Mouse (Mus musculus) kidney, postnatal 0 days (tissue): ENCODE data around the gene Camk1g. TPM values are rescaled to one million over a fixed set of nuclear protein-coding genes. Genes with fewer than 3 reads are reported as not detected.

Experiments used
- ATAC-seq: fragments of 200-750 bp; cut with Nextera tagmentation; replicated peaks from 2 replicates; pipeline ENCODE4 v1.8.0; 2017; ENCODE audit warnings: low read depth, moderate number of reproducible peaks, moderate TSS enrichment, moderate library complexity; ENCODE audit not compliant: low FRiP score
- DNase-seq: peaks from one replicate; pipeline ENCODE4 v3.0.0-alpha.2; 2016; ENCODE audit warnings: low spot score
- H3K27ac ChIP-seq: fragments of 300-500 bp; sonication (generic); 2 replicates; pipeline ENCODE4 v1.5.1; 2014; ENCODE audit warnings: mild to moderate bottlenecking
- H3K27me3 ChIP-seq: fragments of 300-500 bp; sonication (generic); 2 replicates; pipeline ENCODE4 v1.6.1; 2014; ENCODE audit warnings: low read length, mixed read lengths; ENCODE audit not compliant: insufficient read depth
- H3K36me3 ChIP-seq: fragments of 300-500 bp; sonication (generic); 2 replicates; pipeline ENCODE4 v1.6.1; 2014; ENCODE audit warnings: low read length, mixed read lengths; ENCODE audit not compliant: insufficient read depth
- H3K4me1 ChIP-seq: fragments of 300-500 bp; sonication (generic); replicated peaks from 2 replicates; pipeline ENCODE4 v1.6.1; 2014; ENCODE audit warnings: antibody characterized with exemption, low read length, mixed read lengths; ENCODE audit not compliant: insufficient read depth
- H3K4me2 ChIP-seq: fragments of 300-500 bp; sonication (generic); 2 replicates; pipeline ENCODE4 v1.6.1; 2014; ENCODE audit warnings: mild to moderate bottlenecking, low read length, moderate library complexity, mixed read lengths
- H3K4me3 ChIP-seq: fragments of 300-500 bp; sonication (generic); replicated peaks from 2 replicates; pipeline ENCODE4 v1.5.1; 2014; ENCODE audit warnings: low read depth, low read length
- H3K9ac ChIP-seq: fragments of 300-500 bp; sonication (generic); 2 replicates; pipeline ENCODE4 v1.6.1; 2014; ENCODE audit warnings: low read depth, low read length
- H3K9me3 ChIP-seq: fragments of 300-500 bp; sonication (generic); replicated peaks from 2 replicates; pipeline ENCODE4 v1.6.1; 2016; ENCODE audit warnings: low read length, inconsistent platforms, mixed read lengths
- CTCF ChIP-seq: IDR thresholded peaks from 2 replicates; pipeline ENCODE4 v1.5.1; 2016; ENCODE audit warnings: antibody characterized with exemption, low read depth, mild to moderate bottlenecking, moderate library complexity
- WGBS: fragments of 180-500 bp; shearing (Covaris S2); extraction: QIAGEN DNeasy Blood & Tissue Kit; methylation state at CpG from one replicate; pipeline ENCODE4 v1.1.7; 2014; 5-methylcytosine and 5-hydroxymethylcytosine counted together
- polyA plus RNA-seq: library from polyadenylated mRNA; unstranded; fragments of >200 nt; fragmentation: Nextera tagmentation; extraction: Ambion mirVana; gene quantifications from 2 replicates; pipeline ENCODE4 v1.2.1, GENCODE M21; 2015

Gene Camk1g
- polyA plus RNA-seq, 1 experiment from 2014 or later: 6.8 TPM

DNA sequence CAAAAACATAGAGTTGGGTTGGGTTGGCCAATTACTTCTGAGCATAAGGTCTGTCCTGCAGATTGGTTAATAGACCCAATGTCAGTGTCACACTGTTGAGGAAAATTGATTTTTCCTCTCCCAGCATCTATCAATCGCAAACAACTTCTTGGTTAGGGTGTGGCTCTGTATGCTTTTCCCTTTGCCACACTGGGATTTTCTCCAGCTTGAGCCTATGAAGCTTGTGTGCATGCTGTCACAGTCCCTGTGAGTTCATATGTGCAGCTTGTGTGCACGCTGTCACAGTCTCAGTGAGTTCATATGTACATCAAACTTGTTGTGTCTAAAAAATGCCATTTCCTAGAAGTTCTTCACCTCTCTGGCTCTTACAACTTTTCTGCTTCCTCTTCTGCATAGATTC is 63.3 kb downstream of the Camk1g start:
- Histone ChIP-seq H3K4me1 (no peaks in the 10 kb centered on the region), H3K36me3 (no peaks in the 10 kb centered on the region), H3K9me3 (no peaks in the 10 kb centered on the region), H3K4me2 (no peak overlapping the region), H3K27me3 (no peaks in the 10 kb centered on the region), H3K27ac (no peak overlapping the region), H3K9ac (no peak overlapping the region), H3K4me3 (no peak overlapping the region)
- DNase-seq: no peak
- no peak for ATAC-seq
- TF ChIP-seq CTCF: no peak
- WGBS: 95% methylated on average over 2 of the region's 2 CpGs

- ATAC-seq (no peak), DNase-seq (no peak)
- H3K36me3 ChIP-seq: no peaks in the 10 kb centered on the region
- TF ChIP-seq CTCF: no peak
- no peaks in the 10 kb centered on the region for H3K27me3 ChIP-seq
- WGBS: 53% methylated on average over 7 of the region's 7 CpGs
- H3K9me3 ChIP-seq: no peaks in the 10 kb centered on the region
- H3K9ac ChIP-seq: no peak overlapping the region
- H3K4me3 ChIP-seq: no peak overlapping the region
- no peak overlapping the region for H3K4me2 ChIP-seq
- no peaks in the 10 kb centered on the region for H3K4me1 ChIP-seq
- no peak overlapping the region for H3K27ac ChIP-seq
Observed at GRCm38 (mm10) chr1:193305386-193305785, 64.7 kb downstream of the Camk1g start.

GRCm38 (mm10) chr1:193303096-193303495 is 67.0 kb downstream of the Camk1g start:
- Histone ChIP-seq H3K36me3 (no peaks in the 10 kb centered on the region), H3K9ac (no peak overlapping the region), H3K4me3 (no peak overlapping the region), H3K4me2 (no peak overlapping the region), H3K27me3 (no peaks in the 10 kb centered on the region), H3K27ac (no peak overlapping the region), H3K9me3 (no peaks in the 10 kb centered on the region), H3K4me1 (no peaks in the 10 kb centered on the region)
- ATAC-seq: no peak
- WGBS: 60% methylated on average over 2 of the region's 2 CpGs
- no peak for TF ChIP-seq CTCF
- no peak for DNase-seq

DNA sequence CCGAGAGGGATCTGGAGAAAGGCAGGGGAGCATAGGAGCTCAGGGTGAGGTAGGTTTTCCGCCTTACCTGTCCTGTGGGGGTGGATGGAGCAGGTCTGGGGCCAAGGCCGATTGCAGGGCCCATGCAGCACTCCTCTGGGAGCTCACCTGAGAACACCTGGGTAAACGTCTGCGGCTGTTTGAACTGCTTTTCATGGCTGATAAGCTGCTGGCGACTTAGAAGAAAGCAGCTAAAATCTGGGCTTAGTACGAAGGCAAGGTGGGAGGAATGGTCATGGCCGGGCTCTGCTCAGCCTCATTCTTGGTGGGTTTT is 68.0 kb downstream of the Camk1g start:
- Histone ChIP-seq H3K9me3 (no peaks in the 10 kb centered on the region), H3K27ac (no peak overlapping the region), H3K4me2 (no peak overlapping the region), H3K4me1 (no peaks in the 10 kb centered on the region), H3K27me3 (no peaks in the 10 kb centered on the region), H3K36me3 (no peaks in the 10 kb centered on the region), H3K9ac (no peak overlapping the region), H3K4me3 (no peak overlapping the region)
- TF ChIP-seq CTCF: no peak
- WGBS: 65% methylated on average over 8 of the region's 8 CpGs
- no peak for DNase-seq
- ATAC-seq: no peak

DNA sequence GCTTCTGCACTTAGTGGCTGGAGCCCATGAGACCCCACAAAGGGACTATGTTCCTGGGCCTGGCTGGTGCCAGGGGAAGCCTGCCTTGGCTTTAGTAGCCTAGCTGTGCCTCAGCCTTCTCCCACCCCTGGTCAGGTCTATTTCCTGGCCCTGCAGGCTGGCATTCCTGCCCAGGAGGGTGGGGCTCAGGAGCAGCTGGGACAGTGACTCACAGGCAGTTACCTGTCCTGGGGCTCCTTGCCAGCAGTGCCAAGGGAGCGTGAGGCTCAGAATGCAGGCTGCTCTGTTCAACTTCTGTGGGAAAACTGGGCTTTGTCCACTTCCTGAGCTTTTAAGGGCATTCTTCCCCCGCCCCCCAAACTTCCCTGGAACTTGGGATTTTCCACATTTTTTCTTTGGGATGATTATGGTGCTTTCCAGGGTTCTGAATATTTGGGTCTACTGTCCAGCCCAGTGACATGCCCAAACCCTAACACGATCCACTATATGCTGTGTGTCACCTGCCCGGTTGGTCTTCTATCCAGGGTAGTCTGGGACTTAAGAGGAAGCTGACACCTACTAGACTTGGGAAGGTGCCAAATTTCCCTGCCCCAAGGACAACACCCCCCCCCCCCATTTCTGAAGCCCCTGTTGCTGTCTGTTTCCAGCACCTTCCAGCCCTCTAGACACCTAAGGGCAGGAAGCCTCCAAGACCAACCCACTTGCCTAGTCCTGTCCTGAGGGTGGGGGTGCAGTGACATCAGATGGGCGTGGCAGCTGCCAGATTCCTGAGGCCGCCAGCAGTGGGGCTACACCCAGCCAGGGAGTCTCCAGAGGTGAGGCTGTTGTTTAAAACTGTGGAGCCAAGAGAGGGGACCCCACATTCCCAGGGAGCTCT is 68.6 kb downstream of the Camk1g start:
- Histone ChIP-seq H3K27ac (no peak overlapping the region), H3K4me2 (no peak overlapping the region), H3K4me1 (no peaks in the 10 kb centered on the region), H3K9ac (no peak overlapping the region), H3K36me3 (no peaks in the 10 kb centered on the region), H3K4me3 (no peak overlapping the region), H3K9me3 (no peaks in the 10 kb centered on the region), H3K27me3 (no peaks in the 10 kb centered on the region)
- ATAC-seq: peak; percentile 52
- no peak for TF ChIP-seq CTCF
- DNase-seq: peak; percentile 11
- WGBS: 61% methylated on average over 6 of the region's 6 CpGs

GRCm38 (mm10) chr1:193299995-193300394 is 70.1 kb downstream of the Camk1g start:
- Histone ChIP-seq H3K9ac (no peak overlapping the region), H3K4me3 (no peak overlapping the region), H3K4me1 (no peaks in the 10 kb centered on the region), H3K27me3 (no peaks in the 10 kb centered on the region), H3K36me3 (no peaks in the 10 kb centered on the region), H3K9me3 (no peaks in the 10 kb centered on the region), H3K27ac (no peak overlapping the region), H3K4me2 (no peak overlapping the region)
- TF ChIP-seq CTCF: no peak
- ATAC-seq: no peak
- WGBS: 60% methylated on average over 1 of the region's 1 CpGs
- DNase-seq: no peak
